Mouse (Mus musculus) mouse trophoblast stem cell (cell line): ENCODE data around the gene Dkk3.

Source experiments
- in situ Hi-C, 2 experiments: fragments of 300-500 bp; cut with MseI, MboI; formaldehyde crosslinking; loops; 2 replicates in 1 of 2; 3 replicates in 1 of 2; pipeline ENCODE4 v1.15.1; 2025

Dkk3 gene

GRCm38 (mm10) chr7:112082636-112083035 lies 76.2 kb downstream of the Dkk3 start:
- in situ Hi-C loops = no loop called here

- in situ Hi-C loops = no loop called here
Observed at GRCm38 (mm10) chr7:112074868-112075267, 84.0 kb downstream of the Dkk3 start.
